Mouse (Mus musculus) c-Kit-positive CD71-positive TER-119-positive erythroid progenitor cells, embryonic 14.5 days (primary cell): ENCODE results near the gene Ctsw.
"Not testable (repeated sequence)": the region's sequence is repeated elsewhere in the genome, so short reads cannot be mapped to it uniquely, and the experiment has no call there.

Experiments used
- DNase-seq: peaks from one replicate; pipeline ENCODE4 v3.0.0-alpha.2; 2013; ENCODE audit warnings: low spot score

Gene Ctsw

DNA sequence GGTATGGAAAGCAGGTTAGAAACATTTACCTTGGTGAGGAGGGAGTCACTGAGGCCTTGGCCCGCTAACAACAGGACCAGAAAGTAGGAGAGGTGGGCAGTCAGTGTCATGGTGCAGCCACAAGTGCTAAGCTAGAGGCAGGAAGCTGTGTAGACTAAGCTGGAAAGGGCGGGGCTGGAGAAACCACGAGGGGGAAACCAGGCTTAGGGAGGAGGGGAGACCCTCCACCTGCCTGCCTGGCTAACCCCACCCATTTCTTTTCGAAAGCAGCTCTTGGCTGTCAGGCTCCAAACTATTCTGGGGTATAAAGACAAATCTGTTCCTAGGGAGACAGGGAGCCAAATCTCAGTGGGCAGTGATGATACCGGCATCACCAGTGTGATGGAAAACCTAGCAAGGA lies at the start of gene Ctsw:
TSS of gene Ctsw (minus strand) at position 134 of the 400 bp plus-strand sequence.
- DNase-seq: no peak

DNA sequence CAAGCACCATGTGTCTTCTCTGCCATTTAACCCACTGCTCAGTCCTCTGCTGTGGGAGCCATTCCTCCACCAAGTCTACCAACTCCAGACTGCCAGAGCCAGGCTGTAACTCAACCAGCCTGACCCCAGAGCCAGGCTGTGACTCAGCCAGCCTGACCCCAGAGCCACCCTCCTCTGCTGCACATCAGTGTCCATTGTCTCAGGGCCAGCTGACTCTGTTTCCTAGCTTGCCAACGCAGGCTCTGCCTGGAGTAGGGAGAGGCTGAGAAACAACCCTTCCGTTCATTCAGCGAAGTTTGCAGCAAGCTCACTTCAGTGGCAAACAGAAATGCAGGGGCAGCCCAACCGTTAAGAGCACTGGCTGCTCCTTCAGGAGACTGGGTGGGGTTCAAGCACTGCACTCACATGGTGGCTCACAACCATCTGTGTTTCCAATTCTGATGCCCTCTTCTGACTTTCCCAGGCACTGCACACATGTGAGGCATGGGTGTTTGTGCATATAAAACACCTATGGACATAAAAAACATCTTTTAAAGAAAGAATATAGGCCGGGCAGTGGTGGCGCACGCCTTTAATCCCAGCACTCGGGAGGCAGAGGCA lies 48.7 kb upstream of the Ctsw start:
- no peak for DNase-seq

DNA sequence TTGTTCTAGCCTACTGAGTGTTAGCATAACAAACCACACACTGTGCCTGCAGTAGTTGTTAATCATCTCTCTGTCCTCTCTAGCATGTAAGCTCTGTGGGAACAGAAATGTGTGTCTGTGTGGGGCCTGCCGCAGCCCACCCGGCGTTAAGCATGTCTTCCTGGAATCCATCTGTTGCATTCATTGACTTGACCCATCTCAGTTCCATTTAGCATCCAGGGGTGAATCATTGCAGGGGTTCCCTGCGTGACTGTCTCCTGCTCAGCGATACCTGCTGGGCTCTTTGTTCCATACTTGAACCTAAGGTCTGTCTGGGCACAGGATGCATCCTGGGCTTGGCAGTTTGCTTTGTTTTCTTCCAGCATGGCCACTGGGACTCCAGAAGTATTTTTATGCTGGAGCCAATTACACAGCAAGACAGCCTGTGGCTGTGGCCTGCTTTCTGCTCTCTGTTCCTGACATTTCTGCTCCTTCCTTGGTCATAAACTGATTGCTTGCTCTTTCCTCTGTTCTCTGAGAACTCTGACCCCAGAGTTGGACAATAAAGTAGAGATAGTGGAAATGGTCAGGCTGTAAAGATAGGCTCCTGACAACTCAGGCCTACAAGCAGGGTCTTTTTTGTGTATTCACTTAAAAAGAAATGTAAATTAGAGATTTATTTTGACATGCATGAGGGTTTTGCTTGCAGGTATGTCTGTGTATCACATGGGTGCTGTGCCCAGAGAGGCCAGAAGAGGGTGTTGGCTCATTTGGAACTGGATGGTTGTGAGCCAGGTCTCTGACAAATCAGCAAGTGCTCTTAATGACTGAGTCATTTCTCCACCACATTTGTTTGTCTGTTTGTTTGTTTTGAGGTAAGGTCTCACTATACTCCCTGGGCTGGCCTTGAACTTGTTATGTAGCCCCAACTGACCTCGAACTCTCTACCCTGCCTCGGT lies 47.8 kb upstream of the Ctsw start:
- no peak for DNase-seq

DNA sequence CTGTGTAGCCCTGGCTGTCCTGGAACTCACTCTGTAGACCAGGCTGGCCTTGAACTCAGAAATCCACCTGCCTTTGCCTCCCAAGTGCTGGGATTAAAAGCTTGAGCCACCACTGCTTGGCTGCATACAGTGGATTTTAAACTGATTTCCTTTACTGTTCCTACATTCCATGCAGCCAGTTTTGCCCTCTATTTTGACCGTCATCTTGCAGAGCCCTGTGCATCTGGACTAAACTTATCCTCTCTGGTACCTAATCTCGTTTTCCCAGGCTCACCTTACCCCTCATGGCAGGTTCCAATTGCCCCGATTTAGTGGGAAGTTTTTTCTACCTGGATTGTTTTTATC lies 44.7 kb upstream of the Ctsw start:
- DNase-seq: no peak

DNA sequence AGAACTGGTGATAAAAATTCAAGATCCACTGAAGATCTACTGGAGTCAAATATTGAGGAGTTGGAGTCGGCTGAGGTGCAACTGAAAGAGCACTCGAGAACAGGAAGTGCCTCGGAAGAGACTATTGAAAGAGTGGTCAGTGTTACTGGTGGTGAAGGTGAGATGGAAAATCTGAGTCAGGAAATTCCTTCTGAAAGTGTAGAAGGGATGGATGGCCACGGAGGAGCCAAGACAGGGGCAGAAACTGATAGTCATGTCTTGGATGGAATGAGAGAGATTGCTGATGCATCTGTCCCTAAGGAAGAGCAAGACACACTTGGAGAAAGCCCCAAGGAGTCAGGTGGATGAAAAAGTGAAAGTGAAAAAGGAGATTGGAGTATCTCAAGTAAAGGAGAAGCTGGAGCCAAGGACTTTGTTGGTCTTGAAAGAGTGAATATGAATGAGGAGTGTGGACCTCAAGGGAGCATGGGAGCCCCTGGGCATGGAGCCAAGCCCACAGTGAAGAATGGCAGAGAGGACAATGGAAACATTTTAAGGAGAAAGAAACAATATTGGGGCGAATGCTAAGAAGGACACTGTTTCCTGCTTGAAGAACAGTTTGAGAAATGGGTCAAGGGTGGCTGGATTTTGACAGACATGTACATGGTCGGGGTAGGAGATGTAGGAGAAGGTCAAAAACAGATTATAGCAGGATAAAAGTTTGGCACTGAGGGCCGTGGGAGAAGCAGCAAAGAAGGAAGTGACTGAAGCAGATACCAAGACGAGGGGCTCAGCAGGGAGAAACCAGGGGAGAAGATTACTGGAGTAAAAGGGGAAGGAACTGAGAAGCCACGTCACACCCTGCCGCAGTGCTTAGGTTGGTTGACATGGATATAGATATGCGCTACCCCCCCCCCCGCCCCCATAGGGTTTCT lies 44.0 kb upstream of the Ctsw start:
- no peak for DNase-seq

DNA sequence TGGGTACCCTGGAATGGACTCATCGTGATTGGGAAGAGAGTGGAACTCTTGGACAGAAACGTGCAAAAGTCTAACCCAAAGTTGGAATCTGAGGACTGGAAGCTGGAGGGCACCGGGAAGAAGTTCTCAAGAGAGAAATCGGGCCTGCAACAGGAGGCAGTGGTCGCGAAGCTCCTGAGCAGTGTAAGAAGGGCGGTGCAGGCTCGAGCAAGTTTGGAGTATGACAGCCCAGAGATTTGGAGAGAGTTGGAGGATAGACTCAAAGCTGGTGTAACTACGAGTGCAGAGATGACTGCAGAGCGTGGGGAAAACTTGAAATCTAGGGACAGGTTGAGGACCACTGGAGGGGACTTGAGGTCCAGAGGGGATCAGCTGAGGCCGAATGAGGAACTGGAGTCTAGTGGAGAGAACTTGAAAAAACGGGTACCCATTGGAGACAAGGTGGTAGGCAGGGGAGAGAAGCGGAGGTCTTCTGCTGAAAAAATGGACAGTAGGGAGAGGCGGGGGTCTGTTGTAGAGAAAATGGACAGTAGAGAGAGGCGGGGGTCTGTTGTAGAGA lies 42.8 kb upstream of the Ctsw start:
- no peak for DNase-seq

DNA sequence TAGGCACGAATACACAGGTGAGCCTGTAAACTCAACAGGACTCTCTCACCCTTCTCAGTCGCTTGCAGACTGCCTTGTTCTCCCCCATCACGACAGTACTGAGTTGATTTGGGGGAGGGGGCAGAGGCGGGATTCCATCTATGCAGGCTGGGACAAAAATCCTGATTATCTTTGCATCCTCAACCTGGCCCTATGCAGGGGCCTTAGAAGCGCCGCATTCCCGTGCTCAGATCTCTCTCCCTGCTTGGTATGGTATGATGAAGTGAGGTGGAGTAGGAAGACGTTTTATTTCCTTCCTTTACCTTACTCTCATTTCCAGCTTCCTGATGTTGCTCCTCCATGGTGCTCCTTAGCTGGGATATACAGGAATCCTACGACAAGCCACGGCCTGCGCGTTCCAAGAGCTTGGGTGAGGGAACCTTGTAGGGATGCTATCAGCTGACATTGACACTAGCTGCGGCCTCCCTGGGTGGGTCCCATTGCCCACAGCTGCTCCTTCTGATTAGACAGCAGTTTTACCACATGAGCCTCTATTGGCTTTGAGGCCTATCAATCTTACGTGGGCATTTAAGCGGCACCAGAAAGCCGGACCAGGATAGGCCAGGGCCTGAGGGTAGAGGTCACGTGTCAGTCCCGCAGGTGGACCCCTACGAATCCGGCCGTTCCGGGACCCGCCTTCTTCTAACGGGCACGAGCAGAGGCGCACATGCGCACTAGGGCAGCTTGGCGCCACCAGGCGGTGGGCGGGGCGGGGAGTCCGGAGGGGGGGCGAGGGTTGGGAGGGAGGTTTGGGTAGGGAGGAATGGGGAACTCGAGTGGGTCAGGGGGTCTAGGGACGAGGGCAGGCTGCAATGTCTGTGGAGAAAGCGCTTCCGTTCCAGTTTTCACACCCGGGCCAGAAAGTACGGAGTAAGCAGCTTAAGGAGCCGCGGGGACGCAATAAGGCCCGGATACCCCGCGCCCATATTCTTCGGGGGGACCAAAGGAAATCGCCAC lies 42.0 kb upstream of the Ctsw start, which contains the start of gene Snx32:
TSS of gene Snx32 (minus strand) at position 508 of the 996 bp plus-strand sequence.
- peak; percentile 99 for DNase-seq

DNA sequence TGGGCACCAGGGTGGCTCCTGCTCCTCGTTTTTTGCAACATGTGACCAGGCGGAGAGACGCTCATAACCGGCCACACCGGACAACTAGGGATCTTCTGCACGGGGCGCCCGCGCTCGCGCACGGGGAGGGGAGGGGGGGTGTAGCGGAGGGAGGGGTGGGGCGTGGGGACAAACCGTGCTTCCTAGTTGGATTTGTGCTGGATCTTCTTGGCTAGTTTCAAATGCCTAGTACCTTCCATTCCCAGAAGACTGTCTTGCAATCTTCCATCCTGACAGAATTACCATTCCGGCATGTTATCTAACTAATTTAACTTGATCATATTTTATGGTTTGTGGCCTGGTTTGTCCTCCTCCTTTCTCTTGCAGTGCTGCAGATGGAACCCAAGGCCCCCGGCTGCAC lies 35.4 kb upstream of the Ctsw start, which contains the start of gene 1700020D05Rik:
TSS of gene 1700020D05Rik (minus strand) at position 101 of the 400 bp plus-strand sequence.
- no peak for DNase-seq

DNA sequence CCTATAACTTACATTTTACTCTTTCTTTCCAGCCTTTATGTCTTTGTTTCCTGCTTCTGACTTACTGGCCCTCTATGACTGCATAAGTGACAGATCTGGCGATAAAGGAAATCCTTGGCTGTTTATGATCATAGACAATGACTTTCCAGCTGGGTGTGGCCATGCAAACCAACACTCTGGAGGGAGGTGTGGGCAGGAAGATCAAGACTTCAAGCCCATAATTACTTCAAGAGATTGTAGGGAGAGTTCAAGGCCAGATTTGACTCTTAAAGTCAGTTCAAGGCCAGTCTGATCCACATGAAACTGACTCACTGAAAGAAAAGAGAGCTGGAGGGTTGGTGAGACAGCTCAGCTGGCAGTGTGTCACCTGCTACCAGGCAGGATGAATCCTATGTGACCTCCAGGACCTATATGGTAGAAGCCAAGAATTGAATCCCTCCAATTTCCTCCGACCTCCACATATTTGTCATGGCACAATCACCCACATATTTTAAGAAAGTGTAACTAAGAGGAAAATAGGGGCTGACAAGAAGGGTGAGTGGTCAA lies 32.1 kb upstream of the Ctsw start:
- no peak for DNase-seq

DNA sequence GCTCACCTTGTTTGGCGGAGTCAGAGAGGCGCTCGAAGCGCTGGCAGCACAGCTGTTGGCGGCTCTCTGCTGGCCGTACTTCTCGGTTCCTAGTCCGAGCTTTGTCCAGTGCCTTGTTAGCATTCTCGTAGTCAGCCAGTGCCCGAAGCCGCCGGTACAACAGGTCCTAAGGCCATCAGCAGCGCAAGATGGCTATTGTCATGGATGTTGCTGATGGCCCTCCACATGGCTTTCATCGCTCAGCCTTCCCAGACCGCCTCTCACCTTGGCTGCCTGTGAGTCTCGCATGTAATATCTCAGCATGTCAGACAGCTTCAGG lies 27.7 kb upstream of the Ctsw start:
- DNase-seq: no peak

DNA sequence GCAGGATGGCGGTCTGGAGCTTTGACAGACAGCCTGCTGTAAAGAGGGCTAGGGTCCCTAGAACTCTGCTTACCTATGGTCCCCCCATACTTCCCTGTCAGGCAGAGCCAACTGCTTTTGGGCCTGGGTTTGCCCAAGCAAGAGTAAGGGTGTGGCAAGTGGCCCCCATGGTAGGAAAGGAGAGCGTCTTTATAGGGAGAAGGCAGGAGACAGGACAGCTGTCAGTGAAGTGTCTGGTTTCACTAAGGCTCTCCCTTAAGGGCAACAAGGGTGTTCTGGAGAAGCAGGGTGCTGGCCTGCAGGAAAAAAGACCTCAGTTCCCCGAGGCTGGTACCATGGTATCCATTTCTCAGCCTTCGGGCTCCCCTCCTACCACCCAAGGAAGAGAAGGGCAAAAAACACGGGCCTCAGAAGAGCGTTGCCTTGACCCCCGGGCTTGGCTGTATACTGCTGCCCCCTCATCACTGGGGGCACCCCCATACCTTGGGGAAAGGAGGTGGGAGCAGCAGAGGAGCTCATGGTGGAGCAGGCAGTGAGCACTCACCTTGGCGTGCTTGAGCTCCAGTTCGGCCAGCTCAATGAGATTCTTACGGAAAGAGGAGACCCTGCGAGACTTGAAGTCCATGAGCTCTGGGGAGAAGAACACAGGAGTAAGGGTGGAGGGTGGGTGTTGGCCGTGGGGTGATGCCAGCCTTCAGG lies 27.2 kb upstream of the Ctsw start:
- no peak for DNase-seq

DNA sequence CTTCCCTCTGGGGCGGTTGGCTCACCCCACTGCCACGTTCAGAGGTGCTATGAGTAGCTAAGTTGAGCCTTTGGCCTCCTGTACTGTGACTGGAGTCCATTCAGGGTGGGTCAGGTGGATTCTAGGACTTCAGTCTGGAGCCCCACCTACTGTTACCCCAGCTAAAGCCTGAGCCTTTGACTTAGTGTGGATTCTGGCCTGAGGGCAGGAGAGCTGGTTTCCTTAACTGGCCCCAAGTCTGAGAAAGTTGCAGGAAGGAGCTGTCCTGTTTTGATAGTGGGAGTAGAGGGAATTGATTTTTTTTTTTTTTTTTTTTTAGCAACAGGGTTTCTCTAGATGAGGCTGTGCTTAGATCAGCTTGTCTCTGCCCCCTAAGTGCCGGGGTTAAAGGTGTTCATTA lies 26.0 kb upstream of the Ctsw start:
- no peak for DNase-seq

DNA sequence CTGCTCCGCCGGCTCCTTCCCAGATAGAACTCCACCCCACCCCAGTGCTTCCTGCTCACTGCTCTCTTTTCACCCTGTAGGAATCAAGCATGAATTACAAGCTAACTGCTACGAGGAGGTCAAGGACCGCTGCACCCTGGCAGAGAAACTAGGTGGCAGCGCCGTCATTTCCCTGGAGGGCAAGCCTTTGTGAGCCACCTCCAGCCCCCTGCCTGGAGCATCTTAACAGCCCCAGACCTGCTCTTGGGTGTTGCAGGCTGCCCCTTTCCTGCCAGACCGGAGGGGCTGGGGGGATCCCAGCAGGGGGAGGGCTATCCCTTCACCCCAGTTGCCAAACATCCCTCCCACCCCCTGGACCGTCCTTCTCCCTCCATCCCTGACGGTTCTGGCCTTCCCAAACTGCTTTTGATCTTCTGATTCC lies 25.0 kb upstream of the Ctsw start:
- DNase-seq: not testable (repeated sequence)

DNA sequence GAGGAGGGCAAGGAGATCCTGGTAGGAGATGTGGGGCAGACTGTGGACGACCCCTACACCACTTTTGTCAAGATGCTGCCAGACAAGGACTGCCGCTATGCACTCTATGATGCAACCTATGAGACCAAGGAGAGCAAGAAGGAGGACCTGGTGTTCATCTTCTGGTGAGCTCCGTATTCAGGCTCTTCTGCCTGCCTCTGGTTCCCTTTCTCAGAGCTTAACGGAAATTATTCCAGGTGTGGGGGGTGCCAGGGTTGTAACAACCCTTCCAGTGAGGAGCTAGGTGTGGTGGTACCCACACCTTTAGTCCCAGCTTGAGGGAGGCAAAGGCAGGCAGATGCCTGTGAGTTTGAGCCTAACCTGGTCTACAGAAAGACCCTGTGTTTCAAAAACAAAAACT lies 24.3 kb upstream of the Ctsw start:
- no peak for DNase-seq

DNA sequence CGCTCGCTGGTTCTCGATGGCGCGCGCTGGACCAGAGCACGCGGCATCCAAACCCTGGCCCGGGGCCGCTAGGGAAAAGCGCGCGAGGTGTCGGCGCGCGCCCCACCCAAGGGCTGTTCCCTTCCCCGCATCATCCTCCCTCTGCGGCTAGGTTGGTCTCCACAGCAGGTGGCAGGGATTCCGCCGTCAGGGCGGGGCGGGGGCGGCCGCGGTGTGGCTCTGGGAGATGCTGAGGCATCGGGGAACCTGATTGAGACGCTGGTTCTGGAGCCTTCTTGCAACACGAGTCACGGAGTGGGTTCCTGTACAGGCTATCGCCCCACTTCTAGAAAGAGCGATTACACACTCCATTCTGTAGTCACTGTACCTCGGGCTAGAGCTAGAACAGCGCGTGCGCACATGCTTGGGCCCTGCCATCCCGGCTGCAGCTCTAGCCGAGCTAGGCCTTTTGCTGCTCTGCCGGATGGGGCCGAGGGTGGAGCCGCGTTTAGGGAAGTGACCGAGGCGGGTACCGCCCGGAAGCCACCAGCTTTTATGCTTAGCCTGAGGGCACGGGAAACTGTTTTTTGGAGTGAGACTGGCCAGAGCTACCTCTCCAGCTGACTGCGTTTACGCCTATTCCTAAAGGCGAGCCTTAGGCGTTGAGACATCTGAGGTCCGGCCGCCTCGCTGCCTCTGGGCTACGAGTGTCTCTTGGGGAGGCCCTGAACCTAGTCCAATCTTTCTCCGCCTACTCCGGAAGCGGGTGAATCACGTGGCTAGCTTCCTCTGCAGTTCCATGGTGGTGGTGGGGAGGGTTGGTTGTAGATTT lies 22.8 kb upstream of the Ctsw start:
- DNase-seq: peak; percentile 77

DNA sequence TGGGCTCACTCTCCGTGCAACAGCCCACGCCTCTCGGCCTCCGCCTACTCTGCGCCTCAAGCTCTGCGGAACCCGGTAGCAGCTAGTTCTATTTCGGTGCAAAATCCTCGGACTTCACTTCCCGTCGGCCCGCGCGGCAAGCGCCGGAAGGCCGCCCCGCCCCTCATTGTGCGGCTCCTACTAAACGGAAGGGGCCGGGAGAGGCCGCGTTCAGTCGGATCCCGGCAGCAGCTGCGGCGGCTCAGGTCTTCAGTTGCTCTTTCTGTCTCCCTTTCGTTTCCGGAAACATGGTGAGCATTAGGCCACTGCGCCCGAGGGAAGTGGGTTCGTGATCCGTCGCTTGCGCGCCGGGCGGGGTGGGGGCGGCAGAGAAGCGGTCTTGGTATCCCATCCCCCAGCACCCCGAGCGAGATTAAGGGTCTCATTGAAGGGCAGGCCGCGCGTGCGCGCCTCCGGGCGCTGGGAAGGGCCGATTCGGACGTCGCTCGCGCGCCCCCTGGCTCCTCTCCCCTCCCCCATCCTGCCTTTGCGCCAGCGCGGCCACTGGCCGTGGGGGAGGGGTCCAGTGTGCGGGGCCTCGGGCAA lies 22.1 kb upstream of the Ctsw start, which contains the start of gene Cfl1:
TSS of gene Cfl1 (plus strand) at position 143 of the 585 bp plus-strand sequence.
- peak; percentile 93 for DNase-seq

DNA sequence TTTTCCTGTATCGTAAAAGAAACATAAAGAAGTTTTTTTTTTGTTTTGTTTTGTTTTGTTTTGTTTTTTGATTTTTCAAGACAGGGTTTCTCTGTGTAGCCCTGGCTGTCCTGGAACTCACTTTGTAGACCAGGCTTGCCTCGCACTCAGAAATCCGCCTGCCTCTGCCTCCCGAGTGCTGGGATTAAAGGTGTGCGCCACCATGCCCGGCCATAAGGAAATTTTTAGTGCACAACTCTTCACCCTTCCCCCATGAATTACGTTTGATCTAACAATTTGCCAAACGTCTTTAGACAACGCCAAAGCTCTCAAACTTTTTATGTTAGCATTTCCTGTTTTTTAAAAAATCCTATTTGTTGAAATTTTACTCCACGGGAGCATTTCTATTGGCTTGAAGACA lies 21.4 kb upstream of the Ctsw start:
- DNase-seq: not testable (repeated sequence)

DNA sequence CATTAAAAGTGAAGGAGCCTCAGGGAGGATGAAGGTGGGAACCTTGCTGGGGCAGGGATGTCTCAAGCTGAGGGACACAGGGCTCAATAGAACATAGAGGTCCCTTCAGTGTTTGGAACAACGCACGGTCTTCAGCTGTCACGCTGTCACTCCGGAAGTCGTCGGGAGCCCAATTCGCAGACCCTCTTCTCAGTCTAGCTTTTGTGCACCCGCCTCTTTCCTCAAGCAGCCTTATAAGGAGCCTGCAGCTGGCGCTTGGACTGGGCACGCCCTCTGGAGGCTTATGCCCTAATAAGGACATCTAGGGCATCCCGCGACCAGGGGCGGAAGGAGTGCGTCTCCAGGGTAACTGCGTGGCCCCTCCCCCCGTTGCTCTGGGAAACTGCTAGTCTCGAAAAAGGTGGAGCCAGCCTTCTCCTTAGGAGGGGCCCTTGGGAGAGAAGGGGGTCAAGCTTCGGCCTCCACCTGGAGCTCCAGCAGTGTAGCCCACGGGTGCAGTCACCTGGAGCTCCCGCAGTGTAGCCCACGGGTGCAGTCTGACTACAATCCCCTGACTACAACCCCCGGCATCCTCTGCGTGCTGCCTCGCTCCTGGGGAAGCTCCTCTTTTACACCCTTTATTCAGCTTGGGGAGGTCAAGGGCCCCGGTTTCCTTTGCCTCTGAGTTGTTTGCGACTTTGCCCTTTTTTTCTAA lies 20.7 kb upstream of the Ctsw start:
- DNase-seq: peak; percentile 98
